Mouse (Mus musculus) liver, adult 2 months (tissue): ENCODE data around the gene Dst.

Experiments used
- CTCF ChIP-seq: fragments of 200-500 bp; IDR thresholded peaks from 2 replicates; pipeline ENCODE4 v1.5.1; 2011; ENCODE audit warnings: low read depth, low read length, control low read depth
- POLR2A ChIP-seq: fragments of 200-500 bp; IDR thresholded peaks from 2 replicates; pipeline ENCODE4 v1.6.1; 2011; ENCODE audit warnings: low read length, control low read depth; ENCODE audit not compliant: insufficient read depth; ENCODE audit errors: extremely low read depth

DNA sequence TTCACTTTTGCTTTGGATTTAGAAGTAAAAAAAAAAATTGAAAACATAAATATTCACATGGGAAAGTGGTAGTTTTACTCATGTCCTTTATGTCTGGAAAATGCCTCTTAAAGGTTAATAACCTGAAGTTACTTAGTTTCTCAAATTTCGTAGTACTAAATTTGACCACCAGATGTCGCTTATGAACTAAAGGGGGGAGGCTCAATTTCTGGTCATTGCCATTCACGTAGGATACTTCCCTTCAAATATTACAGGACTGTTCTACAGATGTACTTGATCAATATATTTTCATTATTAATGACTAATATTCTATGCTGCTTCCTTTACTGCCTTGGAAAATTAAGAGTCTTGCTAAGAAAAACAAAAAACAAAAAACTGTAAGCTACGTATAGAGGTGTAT is 293.5 kb downstream of the Dst start:
- TF ChIP-seq CTCF (0 out of 2 replicates have a peak, but pooled peaks have one; percentile 23), POLR2A (no peak)
